Mouse (Mus musculus) forebrain, embryonic 14.5 days (tissue): ENCODE results near the gene Heatr5a. TPM values are rescaled to one million over a fixed set of nuclear protein-coding genes. Genes with fewer than 3 reads are reported as not detected.
A peak's percentile ranks its signal among the peaks of the same experiment; 100 is the strongest.

Experiments
- ATAC-seq: fragments of 200-750 bp; cut with Nextera tagmentation; 2 replicates; pipeline ENCODE4 v1.8.0; 2017; ENCODE audit warnings: mild to moderate bottlenecking, moderate library complexity
- DNase-seq: peaks from one replicate; pipeline ENCODE4 v3.0.0-alpha.2; 2015; ENCODE audit warnings: low spot score
- H3K27ac ChIP-seq: fragments of 300-500 bp; sonication (generic); 2 replicates; pipeline ENCODE4 v1.5.1; 2014; ENCODE audit warnings: low read depth, mild to moderate bottlenecking, control low read depth, low read length, moderate library complexity
- H3K27me3 ChIP-seq: fragments of 300-500 bp; sonication (generic); replicated peaks from 2 replicates; pipeline ENCODE4 v1.6.1; 2014; ENCODE audit warnings: low read length, control low read depth, mixed read lengths; ENCODE audit not compliant: control insufficient read depth, insufficient read depth
- H3K36me3 ChIP-seq: fragments of 300-500 bp; sonication (generic); 2 replicates; pipeline ENCODE4 v1.6.1; 2014; ENCODE audit warnings: low read length, control low read depth; ENCODE audit not compliant: control insufficient read depth, insufficient read depth
- H3K4me1 ChIP-seq: fragments of 300-500 bp; sonication (generic); 2 replicates; pipeline ENCODE4 v1.6.1; 2014; ENCODE audit warnings: antibody characterized with exemption, low read length, control low read depth; ENCODE audit not compliant: control insufficient read depth, insufficient read depth
- H3K4me2 ChIP-seq: fragments of 300-500 bp; sonication (generic); 2 replicates; pipeline ENCODE4 v1.6.1; 2014; ENCODE audit warnings: mild to moderate bottlenecking, control low read depth, low read length
- H3K4me3 ChIP-seq: fragments of 300-500 bp; sonication (generic); 2 replicates; pipeline ENCODE4 v1.5.1; 2014; ENCODE audit warnings: low read depth, low read length, control low read depth
- H3K9ac ChIP-seq: fragments of 300-500 bp; sonication (generic); 2 replicates; pipeline ENCODE4 v1.6.1; 2014; ENCODE audit warnings: mild to moderate bottlenecking, low read length, control low read depth, moderate library complexity
- H3K9me3 ChIP-seq: fragments of 300-500 bp; sonication (generic); replicated peaks from 2 replicates; pipeline ENCODE4 v1.6.1; 2016; ENCODE audit warnings: low read length, control low read depth, mixed read lengths; ENCODE audit not compliant: control insufficient read depth
- WGBS: fragments of 180-500 bp; shearing (Covaris S2); extraction: QIAGEN DNeasy Blood & Tissue Kit; methylation state at CpG from one replicate; pipeline ENCODE4 v1.1.7; 2014; 5-methylcytosine and 5-hydroxymethylcytosine counted together
- polyA plus RNA-seq: library from polyadenylated mRNA; unstranded; fragments of >200 nt; fragmentation: Nextera tagmentation; extraction: Ambion mirVana; gene quantifications from 2 replicates; pipeline ENCODE4 v1.2.1, GENCODE M21; 2014

The Heatr5a gene
- polyA plus RNA-seq, 1 experiment from 2014 or later = 4.8 TPM

GRCm38 (mm10) chr12:51851155-51851554 is 120.0 kb downstream of the Heatr5a start:
- Histone ChIP-seq H3K27me3 (no peaks in the 10 kb centered on the region), H3K36me3 (no peaks in the 10 kb centered on the region), H3K4me3 (no peak overlapping the region), H3K4me1 (no peaks in the 10 kb centered on the region), H3K4me2 (no peak overlapping the region), H3K9ac (no peak overlapping the region), H3K9me3 (no peaks in the 10 kb centered on the region), H3K27ac (no peak overlapping the region)
- DNase-seq (no peak), ATAC-seq (no peak)
- 81% methylated on average over 3 of the region's 3 CpGs for WGBS

DNA sequence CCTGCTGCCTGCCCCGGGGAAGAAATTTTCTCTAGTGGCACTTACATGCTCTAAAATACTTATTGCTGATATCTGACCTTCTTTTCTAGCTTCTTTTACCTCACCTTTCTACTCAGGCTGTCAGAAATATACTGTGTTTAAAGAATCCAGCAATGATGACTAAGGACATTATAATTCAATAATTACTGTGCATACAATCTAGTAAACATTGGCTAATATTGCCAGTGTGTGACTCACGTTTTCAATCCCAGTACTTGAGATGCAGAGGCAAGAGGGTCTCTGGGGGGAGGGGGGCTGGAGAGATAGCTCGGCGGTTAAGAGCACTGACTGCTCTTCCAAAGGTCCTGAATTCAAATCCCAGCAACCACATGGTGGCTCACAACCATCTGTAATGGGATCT is 120.8 kb downstream of the Heatr5a start:
- 92% methylated on average over 4 of the region's 4 CpGs for WGBS

GRCm38 (mm10) chr12:51849902-51850301 is 121.2 kb downstream of the Heatr5a start:
- Histone ChIP-seq H3K4me1 (no peaks in the 10 kb centered on the region), H3K9ac (no peak overlapping the region), H3K36me3 (no peaks in the 10 kb centered on the region), H3K27me3 (no peaks in the 10 kb centered on the region), H3K27ac (no peak overlapping the region), H3K4me2 (no peak overlapping the region), H3K9me3 (no peaks in the 10 kb centered on the region), H3K4me3 (no peak overlapping the region)
- whole genome bisulfite sequencing = 99% methylated on average over 2 of the region's 2 CpGs
- ATAC-seq = no peak
- no peak for DNase-seq

More for the DNA sequence above, 120.8 kb downstream of the Heatr5a start:
- H3K4me2 ChIP-seq = no peak overlapping the region
- no peaks in the 10 kb centered on the region for H3K27me3 ChIP-seq
- DNase-seq (no peak), ATAC-seq (no peak)
- no peaks in the 10 kb centered on the region for H3K4me1 ChIP-seq
- H3K36me3 ChIP-seq = no peaks in the 10 kb centered on the region
- H3K27ac ChIP-seq = no peak overlapping the region
- no peak overlapping the region for H3K9ac ChIP-seq
- H3K9me3 ChIP-seq = no peaks in the 10 kb centered on the region
- H3K4me3 ChIP-seq = no peak overlapping the region

- Histone ChIP-seq H3K4me3 (no peak overlapping the region), H3K4me1 (no peaks in the 10 kb centered on the region), H3K9me3 (no peaks in the 10 kb centered on the region), H3K27me3 (no peaks in the 10 kb centered on the region), H3K36me3 (no peaks in the 10 kb centered on the region), H3K4me2 (no peak overlapping the region), H3K27ac (no peak overlapping the region), H3K9ac (no peak overlapping the region)
- DNase-seq = no peak
- no peak for ATAC-seq
- 87% methylated on average over 9 of the region's 9 CpGs for WGBS
Measured at GRCm38 (mm10) chr12:51847953-51848680, 123.0 kb downstream of the Heatr5a start.

DNA sequence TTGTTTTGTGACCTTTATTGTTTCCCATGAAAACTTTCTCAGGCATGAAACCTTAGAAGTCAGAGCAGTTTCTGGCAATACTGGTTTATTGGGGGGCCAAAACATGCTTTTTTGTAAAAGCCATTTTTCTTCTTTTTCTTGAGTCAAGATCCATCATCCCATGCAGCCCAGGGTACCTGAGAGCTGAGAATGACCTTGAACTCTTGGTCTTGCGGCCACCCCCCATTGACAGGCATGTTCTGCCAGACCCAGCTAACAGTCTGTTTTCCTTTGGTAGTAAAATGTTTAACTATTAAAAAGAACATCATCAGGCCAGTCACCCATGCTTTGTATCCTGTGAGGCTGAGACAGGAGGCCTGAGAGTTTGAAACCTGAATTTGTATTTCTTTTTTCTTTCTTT is 125.9 kb downstream of the Heatr5a start:
- no peak overlapping the region for H3K9ac ChIP-seq
- no peak overlapping the region for H3K27ac ChIP-seq

DNA sequence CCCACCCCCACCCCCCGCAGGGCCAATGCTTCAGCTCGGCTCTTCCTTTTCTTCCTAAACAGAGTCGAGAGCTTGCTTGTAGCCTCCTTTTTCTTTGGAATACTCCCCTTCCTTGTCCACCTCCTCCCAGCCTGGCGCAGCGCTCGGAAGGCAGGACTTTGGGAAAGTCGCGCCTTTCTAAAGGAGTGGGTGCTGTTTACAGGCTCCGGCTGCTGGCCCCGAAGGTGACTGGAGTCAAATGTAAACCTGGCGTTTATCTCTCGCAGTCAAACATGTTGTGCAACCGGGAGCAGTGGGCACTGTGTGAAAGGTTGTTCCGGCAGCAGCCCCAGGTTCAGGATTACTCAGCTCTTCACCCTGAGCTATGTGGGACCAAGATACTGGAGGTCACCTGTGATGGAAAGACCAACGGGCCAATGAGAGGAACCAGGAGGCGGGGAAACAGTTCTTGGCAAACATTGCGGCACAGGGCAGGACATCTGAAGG is 126.3 kb downstream of the Heatr5a start:
- ATAC-seq (peak; percentile 97), DNase-seq (peak; percentile 87)
- Histone ChIP-seq H3K9ac (peak overlapping the region; percentile 61), H3K4me1 (no peaks in the 10 kb centered on the region), H3K27me3 (no peaks in the 10 kb centered on the region), H3K4me2 (peak overlapping the region; percentile 71), H3K36me3 (no peaks in the 10 kb centered on the region), H3K4me3 (peak overlapping the region; percentile 39), H3K9me3 (no peaks in the 10 kb centered on the region), H3K27ac (no peak overlapping the region)
- WGBS = under 1% methylated on average over 17 of the region's 17 CpGs

More for the DNA sequence above, 125.9 kb downstream of the Heatr5a start:
- H3K4me2 ChIP-seq = peak overlapping the region; percentile 71
- peak overlapping the region; percentile 39; the same call in 1 of the 2 replicates for H3K4me3 ChIP-seq
- ATAC-seq (peak; percentile 35; the same call in 1 of the 2 replicates), DNase-seq (no peak)
- no peaks in the 10 kb centered on the region for H3K9me3 ChIP-seq
- H3K36me3 ChIP-seq = no peaks in the 10 kb centered on the region
- 25% methylated on average over 1 of the region's 1 CpGs for WGBS
- H3K4me1 ChIP-seq = no peaks in the 10 kb centered on the region
- H3K27me3 ChIP-seq = no peaks in the 10 kb centered on the region

GRCm38 (mm10) chr12:51843576-51844520 is 127.3 kb downstream of the Heatr5a start:
- Histone ChIP-seq H3K4me1 (no peaks in the 10 kb centered on the region), H3K4me3 (peak overlapping the region; percentile 39), H3K36me3 (no peaks in the 10 kb centered on the region), H3K4me2 (peak overlapping the region; percentile 71), H3K9ac (peak overlapping the region; percentile 61; the same call in 1 of the 2 replicates), H3K9me3 (no peaks in the 10 kb centered on the region), H3K27ac (no peak overlapping the region), H3K27me3 (no peaks in the 10 kb centered on the region)
- DNase-seq = no peak
- no peak for ATAC-seq
- 33% methylated on average over 15 of the region's 15 CpGs for WGBS

DNA sequence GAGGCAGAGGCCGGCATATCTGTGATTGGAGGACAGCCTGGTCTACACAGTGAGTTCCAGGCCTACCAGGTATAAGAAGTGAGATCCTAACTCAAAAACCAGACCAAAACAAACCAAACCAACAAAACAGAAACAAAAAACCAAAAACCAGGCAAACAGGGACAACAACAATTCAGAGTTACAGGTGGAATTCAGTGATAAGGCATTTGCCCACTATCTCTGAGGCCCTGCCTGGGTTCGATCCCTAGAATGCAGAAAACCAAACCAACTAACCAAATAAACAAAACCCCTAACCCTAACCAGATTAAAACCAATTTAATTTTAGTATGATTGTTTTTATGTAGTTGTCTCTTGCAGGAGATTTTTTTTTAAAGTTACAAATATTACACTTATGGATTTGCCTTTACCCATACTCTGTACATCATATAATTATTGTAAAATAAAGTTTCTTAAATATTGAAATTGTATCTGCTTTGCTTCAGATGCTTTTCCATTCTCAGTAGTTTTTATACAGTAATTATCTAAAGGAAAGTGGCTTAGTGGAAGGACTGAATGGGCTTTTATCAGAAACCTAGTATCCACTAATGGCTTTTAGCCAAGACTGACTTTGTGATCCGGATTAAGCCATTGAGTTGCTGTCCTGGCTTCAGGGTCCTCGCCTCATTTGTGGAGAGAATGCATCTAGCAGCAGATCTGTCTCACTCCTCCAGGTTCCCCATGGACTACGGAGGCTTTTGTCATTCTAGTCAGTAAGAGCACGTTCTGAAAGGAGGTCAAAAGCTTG is 128.8 kb downstream of the Heatr5a start:
- H3K9ac ChIP-seq = no peak overlapping the region
- no peak for ATAC-seq
- no peak overlapping the region for H3K4me2 ChIP-seq
- no peak for DNase-seq
- H3K9me3 ChIP-seq = no peaks in the 10 kb centered on the region
- WGBS = 33% methylated on average over 6 of the region's 6 CpGs
- no peaks in the 10 kb centered on the region for H3K36me3 ChIP-seq
- no peak overlapping the region for H3K4me3 ChIP-seq
- H3K27me3 ChIP-seq = no peaks in the 10 kb centered on the region
- H3K4me1 ChIP-seq = no peaks in the 10 kb centered on the region
- H3K27ac ChIP-seq = no peak overlapping the region
